In the genomic region with DNA sequence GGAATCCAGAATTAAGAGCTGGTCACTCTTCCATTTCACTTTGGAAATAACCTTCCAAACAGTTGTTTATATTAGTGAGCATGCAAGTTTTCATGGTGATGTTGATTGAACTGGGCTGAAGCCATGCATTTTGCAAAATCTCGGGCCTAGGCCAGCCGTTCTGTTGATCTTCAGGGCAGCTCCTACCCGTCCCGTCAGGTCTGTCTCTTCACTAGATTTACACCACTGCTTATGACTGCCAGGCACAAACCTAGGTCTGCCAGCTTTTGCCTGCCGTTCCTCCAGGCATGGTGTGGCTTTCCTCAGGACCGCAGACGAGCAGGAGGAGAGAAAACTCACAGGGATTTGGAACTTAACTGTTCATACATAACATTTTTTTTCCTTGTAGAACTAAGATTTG, we compare ENCODE assay signal across 11 mouse cellular contexts. TPM values are rescaled to one million over a fixed set of nuclear protein-coding genes. Genes with fewer than 3 reads are reported as not detected.
DNase-seq lines count a peak whose midpoint lies in the region; ATAC-seq and TF ChIP-seq lines count a peak whose summit lies in the region.
"Had no signal": no experiment of that assay in that cellular context is flagged by ENCODE, and none has a peak within 500 bp of the region (broad histone marks: within the 10 kb centered on the region; RNA-seq: fewer than 3 reads in every experiment).

No protein-coding gene starts in this region.

- H3K36me3 ChIP-seq in lung, embryonic 14.5 days (ENCODE audit: insufficient read depth), result no peaks in the 10 kb centered on the region
- H3K36me3 ChIP-seq in macrophage (ENCODE audit: inconsistent target), result no peaks in the 10 kb centered on the region
- no peaks in the 10 kb centered on the region for H3K36me3 ChIP-seq in midbrain, embryonic 14.5 days (ENCODE audit: control insufficient read depth, insufficient read depth, low read length)

- no peak for TF ChIP-seq CTCF in lung, embryonic 14.5 days (IDR thresholded peaks at IDR 0.05; ENCODE audit: low read depth)

- peak; percentile 15 for DNase-seq in adrenal gland, adult 2 months
- no peak for DNase-seq in adrenal gland, adult 18-20 months (ENCODE audit: low spot score in 2 of 2)
- DNase-seq in lung, embryonic 14.5 days, result peak; percentile 13
- DNase-seq in lung, postnatal 10 days, result no peak
- DNase-seq in gastrocnemius, postnatal 10 days, result peak; percentile 20
- DNase-seq in spleen, postnatal 10 days (ENCODE audit: low spot score in 2 of 2), result no peak
- DNase-seq in midbrain, embryonic 14.5 days, result no peak
- DNase-seq: cerebellum, adult 9-11 months; heart, postnatal 4 days; right cerebral cortex, postnatal 14 days had no signal

- H3K4me1 ChIP-seq in lung, embryonic 14.5 days (ENCODE audit: insufficient read depth), result 0 out of 2 replicates have a peak, but pooled peaks cover 5% of the 10 kb centered on the region
- H3K4me1 ChIP-seq in midbrain, embryonic 14.5 days (ENCODE audit: control insufficient read depth, insufficient read depth, low read length), result no peaks in the 10 kb centered on the region

- H3K27me3 ChIP-seq in lung, embryonic 14.5 days (ENCODE audit: insufficient read depth, low read length), result no peaks in the 10 kb centered on the region
- H3K27me3 ChIP-seq in midbrain, embryonic 14.5 days (ENCODE audit: control insufficient read depth, insufficient read depth, low read length), result no peaks in the 10 kb centered on the region

- no peak overlapping the region for H3K4me2 ChIP-seq in lung, embryonic 14.5 days
- H3K4me2 ChIP-seq in midbrain, embryonic 14.5 days (ENCODE audit: low read length), result no peak overlapping the region

- WGBS in lung, embryonic 14.5 days, result 56% methylated on average over 7 of the region's 7 CpGs
- 84% methylated on average over 7 of the region's 7 CpGs for WGBS in macrophage (ENCODE audit: missing documents)
- WGBS in midbrain, embryonic 14.5 days, result 93% methylated on average over 7 of the region's 7 CpGs

- peaks cover 100% of the 10 kb centered on the region for H3K79me2 ChIP-seq in macrophage (ENCODE audit: inconsistent target)

- no peak overlapping the region for H3K4me3 ChIP-seq in lung, embryonic 14.5 days (ENCODE audit: low read depth, low read length)
- no peak overlapping the region for H3K4me3 ChIP-seq in macrophage (ENCODE audit: inconsistent target)
- no peak overlapping the region for H3K4me3 ChIP-seq in midbrain, embryonic 14.5 days (replicated peaks; ENCODE audit: low read depth, low read length)

- H3K9me3 ChIP-seq in lung, embryonic 14.5 days (ENCODE audit: low read depth, low read length), result no peaks in the 10 kb centered on the region
- H3K9me3 ChIP-seq in midbrain, embryonic 14.5 days (ENCODE audit: control insufficient read depth, low read length), result no peaks in the 10 kb centered on the region

- no peak overlapping the region for H3K9ac ChIP-seq in lung, embryonic 14.5 days
- H3K9ac ChIP-seq in midbrain, embryonic 14.5 days (replicated peaks; ENCODE audit: low read length), result no peak overlapping the region

- ATAC-seq in lung, embryonic 14.5 days (ENCODE audit: insufficient read depth), result no peak
- ATAC-seq in midbrain, embryonic 14.5 days (ENCODE audit: low FRiP score, low TSS enrichment), result no peak

- no peak overlapping the region for H3K27ac ChIP-seq in lung, embryonic 14.5 days (ENCODE audit: low read depth)
- 0 out of 2 replicates have a peak overlapping the region, but pooled peaks have one; percentile 28 for H3K27ac ChIP-seq in macrophage
- H3K27ac ChIP-seq in midbrain, embryonic 14.5 days (replicated peaks; ENCODE audit: low read depth, low read length), result no peak overlapping the region

RNA-seq across cellular contexts. Expression of a gene that starts 31.4 kb away (rescaled TPM):
- total RNA-seq in adrenal gland, adult 2 months (2021), result 100 to 1,000 TPM in 1 of 2 experiments, 10 to 100 TPM in 1; 49.6 to 165 TPM
- 1.8 and 2.2 TPM in 2 replicates for polyA plus RNA-seq in adrenal gland, adult 2 months (2012; rRNA removed)
- 100 to 1,000 TPM; 123 to 143 TPM for total RNA-seq in adrenal gland, adult 18-20 months (2021)
- 3.7 and 5.6 TPM in 2 replicates for polyA plus RNA-seq in lung, embryonic 14.5 days (2014; fragmentation: Nextera tagmentation; extraction: Ambion mirVana)
- 10 to 100 TPM; 19.9 to 22.7 TPM for total RNA-seq in gastrocnemius, postnatal 10 days (2021)
- 100 to 1,000 TPM in 21 of 26 experiments, 10 to 100 TPM in 5; 47.4 to 927 (median 240) TPM for total RNA-seq in macrophage (2018; cell fraction: chromatin; rRNA removed)
- total RNA-seq in macrophage (2018; cell fraction: cytosol; rRNA removed), result 100 to 1,000 TPM in 12 of 26 experiments, 10 to 100 TPM in 14; 18.1 to 317 (median 98.3) TPM
- total RNA-seq in macrophage (2018; cell fraction: nucleus; rRNA removed), result 100 to 1,000 TPM in 22 of 26 experiments, 10 to 100 TPM in 4; 37.5 to 577 (median 218) TPM
- 13.4 to 69.7 TPM (median 35.1 TPM) in 3 replicates for polyA plus RNA-seq in macrophage (2018)
- 1.1 TPM in 2 replicates for polyA plus RNA-seq in midbrain, embryonic 14.5 days (2014; fragmentation: Nextera tagmentation; extraction: Ambion mirVana)

Comparison
In these comparisons a context has a peak if more than half of its experiments do, and no peak if none do; other contexts are left out.
1. DNase-seq: peak in adrenal gland, adult 2 months (single experiment), lung, embryonic 14.5 days (single experiment) and gastrocnemius, postnatal 10 days (single experiment); none in adrenal gland, adult 18-20 months (0 of 2), lung, postnatal 10 days (single experiment), spleen, postnatal 10 days (0 of 2) and midbrain, embryonic 14.5 days (single experiment).